Mouse (Mus musculus) intestine, embryonic 14.5 days (tissue): ENCODE data around the gene Cry2. TPM values are rescaled to one million over a fixed set of nuclear protein-coding genes. Genes with fewer than 3 reads are reported as not detected.

Experiments used
- ATAC-seq: fragments of 200-750 bp; cut with Nextera tagmentation; replicated peaks from 2 replicates; pipeline ENCODE4 v1.8.0; 2017; ENCODE audit warnings: low read depth, moderate number of reproducible peaks, moderate TSS enrichment, moderate library complexity; ENCODE audit not compliant: low FRiP score, low TSS enrichment
- DNase-seq: peaks from one replicate; pipeline ENCODE4 v3.0.0-alpha.2; 2018; ENCODE audit warnings: low spot score
- H3K27ac ChIP-seq: fragments of 300-500 bp; sonication (generic); 2 replicates; pipeline ENCODE4 v1.5.1; 2014; ENCODE audit warnings: low read depth, mild to moderate bottlenecking, control low read depth
- H3K27me3 ChIP-seq: fragments of 300-500 bp; sonication (generic); replicated peaks from 2 replicates; pipeline ENCODE4 v1.6.1; 2014; ENCODE audit warnings: low read length, control low read depth; ENCODE audit not compliant: control insufficient read depth, insufficient read depth
- H3K36me3 ChIP-seq: fragments of 300-500 bp; sonication (generic); 2 replicates; pipeline ENCODE4 v1.6.1; 2014; ENCODE audit warnings: low read length, control low read depth; ENCODE audit not compliant: control insufficient read depth, insufficient read depth
- H3K4me1 ChIP-seq: fragments of 300-500 bp; sonication (generic); replicated peaks from 2 replicates; pipeline ENCODE4 v1.6.1; 2014; ENCODE audit warnings: low read length, control low read depth, mixed read lengths; ENCODE audit not compliant: control insufficient read depth, insufficient read depth
- H3K4me2 ChIP-seq: fragments of 300-500 bp; sonication (generic); 2 replicates; pipeline ENCODE4 v1.6.1; 2014; ENCODE audit warnings: low read length
- H3K4me3 ChIP-seq: fragments of 300-500 bp; sonication (generic); 2 replicates; pipeline ENCODE4 v1.5.1; 2014; ENCODE audit warnings: low read depth, low read length, control low read depth, mixed read lengths
- H3K9ac ChIP-seq: fragments of 300-500 bp; sonication (generic); 2 replicates; pipeline ENCODE4 v1.6.1; 2014; ENCODE audit warnings: mild to moderate bottlenecking, low read length
- H3K9me3 ChIP-seq: fragments of 300-500 bp; sonication (generic); 2 replicates; pipeline ENCODE4 v1.6.1; 2016; ENCODE audit warnings: low read length, control low read depth; ENCODE audit not compliant: control insufficient read depth
- WGBS: fragments of 180-500 bp; shearing (Covaris S2); extraction: QIAGEN DNeasy Blood & Tissue Kit; methylation state at CpG from one replicate; pipeline ENCODE4 v1.1.7; 2014; 5-methylcytosine and 5-hydroxymethylcytosine counted together
- polyA plus RNA-seq: library from polyadenylated mRNA; unstranded; fragments of >200 nt; fragmentation: Nextera tagmentation; extraction: Ambion mirVana; gene quantifications from 2 replicates; pipeline ENCODE4 v1.2.1, GENCODE M21; 2014

The Cry2 gene
- polyA plus RNA-seq, 1 experiment from 2014 or later, result 16.7 TPM

- peak; percentile 28 for ATAC-seq
- Histone ChIP-seq H3K27ac (peak overlapping the region; percentile 81), H3K9me3 (no peaks in the 10 kb centered on the region), H3K27me3 (no peaks in the 10 kb centered on the region), H3K4me3 (peak overlapping the region; percentile 69), H3K9ac (no peak overlapping the region), H3K36me3 (peaks cover 27% of the 10 kb centered on the region), H3K4me1 (peaks cover 38% of the 10 kb centered on the region), H3K4me2 (peak overlapping the region; percentile 82)
- no peak for DNase-seq
- 6% methylated on average over 10 of the region's 10 CpGs for WGBS
These were observed 44.2 kb downstream of the Cry2 start for GRCm38 (mm10) chr2:92389645-92390044.

- peak; percentile 90 for ATAC-seq
- WGBS, result 2% methylated on average over 57 of the region's 62 CpGs
- Histone ChIP-seq H3K9ac (peak overlapping the region; percentile 56), H3K4me2 (peak overlapping the region; percentile 82), H3K9me3 (no peaks in the 10 kb centered on the region), H3K36me3 (peaks cover 32% of the 10 kb centered on the region), H3K4me3 (peak overlapping the region; percentile 69), H3K27ac (peak overlapping the region; percentile 81), H3K27me3 (no peaks in the 10 kb centered on the region), H3K4me1 (peaks cover 38% of the 10 kb centered on the region)
- DNase-seq, result peak; percentile 96
These were observed 44.8 kb downstream of the Cry2 start for GRCm38 (mm10) chr2:92388891-92389641.

GRCm38 (mm10) chr2:92388081-92388517 is 45.7 kb downstream of the Cry2 start:
- peak overlapping the region; percentile 56 for H3K9ac ChIP-seq
- WGBS, result 45% methylated on average over 3 of the region's 3 CpGs

DNA sequence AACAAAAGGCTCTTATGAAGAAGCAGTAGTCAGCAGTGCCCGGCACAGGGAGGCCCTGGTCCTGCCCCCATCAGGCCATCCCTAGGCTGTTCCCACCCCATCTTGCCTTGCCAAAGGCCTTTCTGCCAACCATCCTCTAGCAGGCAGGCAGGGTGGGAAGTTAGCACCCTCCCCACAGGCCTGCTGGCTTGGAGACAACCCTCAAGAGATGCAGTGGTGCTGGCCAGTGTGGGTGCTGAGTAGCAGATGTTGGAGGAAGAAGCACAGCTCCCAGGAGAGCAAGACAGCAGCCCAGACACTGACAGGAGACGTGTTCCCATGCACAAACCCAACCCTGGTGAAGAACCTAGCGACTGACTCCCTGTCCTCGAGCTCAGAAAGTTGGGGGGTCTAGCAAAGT is 46.2 kb downstream of the Cry2 start:
- Histone ChIP-seq H3K27ac (no peak overlapping the region), H3K9ac (no peak overlapping the region), H3K4me1 (peaks cover 34% of the 10 kb centered on the region), H3K4me2 (no peak overlapping the region), H3K9me3 (no peaks in the 10 kb centered on the region), H3K36me3 (peaks cover 43% of the 10 kb centered on the region), H3K27me3 (no peaks in the 10 kb centered on the region), H3K4me3 (no peak overlapping the region)
- ATAC-seq, result no peak
- WGBS, result 80% methylated on average over 4 of the region's 4 CpGs
- DNase-seq, result no peak

More at GRCm38 (mm10) chr2:92388081-92388517, 45.7 kb downstream of the Cry2 start:
- H3K4me3 ChIP-seq, result peak overlapping the region; percentile 69
- ATAC-seq (no peak), DNase-seq (no peak)
- H3K27me3 ChIP-seq, result no peaks in the 10 kb centered on the region
- H3K4me2 ChIP-seq, result peak overlapping the region; percentile 82
- no peaks in the 10 kb centered on the region for H3K9me3 ChIP-seq
- peaks cover 38% of the 10 kb centered on the region for H3K4me1 ChIP-seq
- peaks cover 38% of the 10 kb centered on the region for H3K36me3 ChIP-seq
- H3K27ac ChIP-seq, result no peak overlapping the region

GRCm38 (mm10) chr2:92386821-92387570 is 46.8 kb downstream of the Cry2 start:
- Histone ChIP-seq H3K4me1 (peaks cover 27% of the 10 kb centered on the region), H3K9me3 (no peaks in the 10 kb centered on the region), H3K4me3 (no peak overlapping the region), H3K36me3 (peaks cover 49% of the 10 kb centered on the region), H3K27ac (no peak overlapping the region), H3K9ac (no peak overlapping the region), H3K4me2 (no peak overlapping the region), H3K27me3 (no peaks in the 10 kb centered on the region)
- DNase-seq (no peak), ATAC-seq (no peak)
- WGBS, result 86% methylated on average over 30 of the region's 30 CpGs

DNA sequence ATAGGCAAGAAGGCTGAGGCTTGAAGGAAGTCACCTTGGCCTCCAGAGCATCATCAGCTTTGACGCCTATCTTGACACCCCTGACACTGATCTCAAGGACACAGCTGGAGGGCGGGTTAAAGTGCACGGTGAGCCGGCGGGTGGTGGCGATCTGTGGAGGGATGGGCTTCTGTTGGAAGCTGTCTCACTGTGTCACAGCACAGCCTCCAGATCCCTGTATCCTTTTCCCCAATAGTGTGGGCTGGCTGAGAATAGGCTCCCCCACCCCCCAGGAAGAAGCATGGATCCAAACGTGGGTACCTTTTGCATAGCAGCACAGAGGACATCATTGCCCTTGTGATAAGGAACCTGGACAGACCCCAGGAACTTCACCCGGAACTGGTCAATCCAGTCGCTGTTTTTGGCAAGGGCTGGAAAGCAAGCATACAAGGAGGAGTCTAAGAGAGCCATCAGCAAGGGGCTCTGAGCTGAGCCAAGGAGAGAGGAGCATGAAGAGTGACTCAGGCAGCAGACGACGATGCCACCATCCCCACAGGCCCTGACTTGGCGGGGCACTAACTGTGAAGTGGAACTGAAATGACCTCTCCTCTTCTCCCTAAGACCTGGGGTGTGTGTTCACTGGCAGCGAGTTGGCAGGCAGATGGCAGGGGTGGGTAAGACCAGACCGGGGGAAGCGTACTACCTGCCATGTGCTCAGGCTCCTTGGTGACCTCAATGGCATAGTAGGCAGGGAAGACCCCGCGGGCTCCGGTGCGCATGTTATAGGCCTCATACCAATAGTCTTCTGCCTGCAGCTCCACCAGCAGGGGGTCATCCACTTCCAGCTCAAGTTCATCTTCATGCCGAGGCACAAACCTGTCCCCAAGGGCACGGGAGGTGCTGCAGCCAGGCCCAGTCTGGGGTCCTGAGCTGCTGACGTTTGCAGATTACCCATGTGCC is 48.5 kb downstream of the Cry2 start:
- ATAC-seq (no peak), DNase-seq (no peak)
- H3K4me2 ChIP-seq, result no peak overlapping the region
- no peaks in the 10 kb centered on the region for H3K9me3 ChIP-seq
- H3K27ac ChIP-seq, result no peak overlapping the region
- H3K9ac ChIP-seq, result no peak overlapping the region
- H3K27me3 ChIP-seq, result no peaks in the 10 kb centered on the region
- peaks cover 66% of the 10 kb centered on the region for H3K36me3 ChIP-seq
- WGBS, result 87% methylated on average over 22 of the region's 22 CpGs
- H3K4me3 ChIP-seq, result no peak overlapping the region
- peaks cover 13% of the 10 kb centered on the region for H3K4me1 ChIP-seq

DNA sequence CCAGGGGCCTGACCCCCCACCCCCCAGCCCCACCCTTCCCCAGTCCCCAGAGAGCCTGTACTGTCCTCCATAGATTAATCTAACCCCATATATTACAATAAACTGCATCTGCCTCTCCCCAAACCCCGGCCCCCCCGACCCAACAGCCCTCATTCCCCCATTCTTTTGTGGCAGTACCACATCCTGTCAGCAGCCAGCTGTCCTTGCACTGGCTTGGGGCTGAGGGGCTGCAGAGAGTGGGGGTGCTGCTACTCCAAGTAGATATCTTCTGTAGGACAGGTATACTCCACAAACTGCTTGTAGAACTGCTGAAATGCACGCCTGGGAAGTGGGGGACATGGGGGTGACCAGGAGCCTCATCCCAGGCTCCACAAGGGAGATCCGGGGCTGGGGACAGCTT is 49.7 kb downstream of the Cry2 start:
- peaks cover 78% of the 10 kb centered on the region for H3K36me3 ChIP-seq
- no peak overlapping the region for H3K4me2 ChIP-seq
- no peak for ATAC-seq

GRCm38 (mm10) chr2:92382759-92383158 is 51.1 kb downstream of the Cry2 start:
- ATAC-seq (no peak), DNase-seq (no peak)
- H3K9me3 ChIP-seq, result no peaks in the 10 kb centered on the region
- peaks cover 92% of the 10 kb centered on the region for H3K36me3 ChIP-seq
- H3K27me3 ChIP-seq, result no peaks in the 10 kb centered on the region
- H3K27ac ChIP-seq, result no peak overlapping the region
- H3K4me1 ChIP-seq, result no peaks in the 10 kb centered on the region; the same call in 1 of the 2 replicates
- H3K9ac ChIP-seq, result no peak overlapping the region
- H3K4me3 ChIP-seq, result no peak overlapping the region
- 84% methylated on average over 4 of the region's 4 CpGs for WGBS
- no peak overlapping the region for H3K4me2 ChIP-seq

More for the DNA sequence above, 49.7 kb downstream of the Cry2 start:
- no peaks in the 10 kb centered on the region for H3K27me3 ChIP-seq
- no peak overlapping the region for H3K4me3 ChIP-seq
- H3K9ac ChIP-seq, result no peak overlapping the region
- 80% methylated on average over 4 of the region's 4 CpGs for WGBS
- no peaks in the 10 kb centered on the region for H3K9me3 ChIP-seq
- peaks cover 7% of the 10 kb centered on the region for H3K4me1 ChIP-seq
- no peak for DNase-seq
- H3K27ac ChIP-seq, result no peak overlapping the region
